Mouse (Mus musculus): Measurements from ENCODE around the gene Babam2. TPM values are rescaled to one million over a fixed set of nuclear protein-coding genes. Genes with fewer than 3 reads are reported as not detected.
"Not testable (repeated sequence)": the region's sequence is repeated elsewhere in the genome, so short reads cannot be mapped to it uniquely, and the experiment has no call there.

Babam2 gene
- total RNA-seq, 2 experiments from 2014 or later: 31.6 to 37.3 TPM

DNA sequence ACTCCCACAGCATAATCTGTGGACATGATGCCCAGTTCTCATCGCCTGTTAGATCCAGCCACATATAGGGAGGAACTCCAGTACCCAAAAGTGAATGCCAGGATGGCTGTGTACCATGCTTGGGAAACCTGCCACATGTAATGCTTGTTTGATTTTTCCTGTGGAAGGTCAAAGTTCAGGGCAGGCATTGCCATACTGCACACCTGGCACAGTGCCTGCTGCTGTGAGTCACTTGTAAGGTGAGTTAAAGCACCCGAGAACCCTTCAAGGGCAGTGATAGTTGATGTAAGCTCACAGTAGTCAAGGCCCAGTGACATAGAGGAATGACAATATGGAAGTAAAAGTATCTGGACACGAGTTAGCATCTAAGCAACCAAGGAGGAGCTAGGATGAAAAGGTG is 126.2 kb downstream of the Babam2 start:
- no peak for DNase-seq
- intact Hi-C loops (cut with DNase I): no loop called here

DNA sequence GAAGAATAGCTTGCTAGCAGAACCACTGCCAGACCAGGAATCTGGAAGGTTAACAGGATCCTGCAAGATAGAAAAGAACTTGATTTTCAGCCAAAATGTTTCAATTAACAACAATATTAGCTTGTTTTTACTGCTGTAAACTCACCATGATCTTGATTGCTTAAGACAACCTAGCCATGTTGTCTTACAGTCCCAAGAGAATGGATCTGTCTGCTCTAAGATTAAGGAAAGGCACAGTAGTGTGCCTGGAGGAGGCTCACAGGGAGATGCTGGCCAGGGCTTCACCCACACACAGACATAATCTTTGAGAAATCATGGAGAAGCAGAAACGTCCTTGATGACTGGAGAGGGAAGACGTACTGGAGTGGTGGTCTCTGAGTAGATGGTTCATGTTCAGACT is 126.6 kb downstream of the Babam2 start:
- DNase-seq: no peak
- intact Hi-C loops (cut with DNase I): no loop called here

GRCm38 (mm10) chr5:31827304-31827703 is 129.8 kb downstream of the Babam2 start:
- intact Hi-C loops (cut with DNase I): no loop called here

GRCm38 (mm10) chr5:31827896-31828295 is 130.4 kb downstream of the Babam2 start:
- intact Hi-C loops (cut with DNase I): no loop called here
- DNase-seq: no peak

More at GRCm38 (mm10) chr5:31827304-31827703, 129.8 kb downstream of the Babam2 start:
- no peak for DNase-seq

GRCm38 (mm10) chr5:31828747-31829146 is 131.3 kb downstream of the Babam2 start:
- intact Hi-C loops (cut with DNase I): no loop called here
- no peak for DNase-seq

- intact Hi-C loops (cut with DNase I): no loop called here
- no peak for DNase-seq
Observed at GRCm38 (mm10) chr5:31829588-31829987, 132.1 kb downstream of the Babam2 start.

GRCm38 (mm10) chr5:31831587-31831986 is 134.1 kb downstream of the Babam2 start:
- intact Hi-C loops (cut with DNase I): no loop called here
- no peak for DNase-seq

DNA sequence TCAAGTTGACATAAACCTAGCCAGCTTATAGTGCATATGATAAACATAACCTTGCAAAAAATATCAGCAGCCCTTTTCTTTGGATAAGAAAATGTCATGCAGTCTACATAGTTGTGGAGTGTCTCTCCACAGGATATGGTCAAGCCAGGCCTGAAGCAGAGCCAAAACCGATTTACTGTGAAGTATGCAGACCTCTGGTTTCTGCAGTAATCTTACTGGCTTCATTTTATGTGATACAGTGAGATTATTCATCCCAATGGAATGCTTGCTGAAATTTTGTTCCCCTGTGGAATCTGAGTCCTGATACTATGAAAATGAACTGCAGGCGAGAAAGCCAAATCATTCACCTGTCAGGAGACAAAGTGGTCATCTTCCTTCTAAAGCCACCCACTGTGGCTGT is 138.2 kb downstream of the Babam2 start:
- no peak for DNase-seq
- intact Hi-C loops (cut with DNase I): no loop called here

- DNase-seq: no peak
- intact Hi-C loops (cut with DNase I): no loop called here
Observed at GRCm38 (mm10) chr5:31839973-31840372, 142.5 kb downstream of the Babam2 start.

GRCm38 (mm10) chr5:31840406-31840805 is 142.9 kb downstream of the Babam2 start:
- intact Hi-C loops (cut with DNase I): no loop called here
- DNase-seq: no peak

DNA sequence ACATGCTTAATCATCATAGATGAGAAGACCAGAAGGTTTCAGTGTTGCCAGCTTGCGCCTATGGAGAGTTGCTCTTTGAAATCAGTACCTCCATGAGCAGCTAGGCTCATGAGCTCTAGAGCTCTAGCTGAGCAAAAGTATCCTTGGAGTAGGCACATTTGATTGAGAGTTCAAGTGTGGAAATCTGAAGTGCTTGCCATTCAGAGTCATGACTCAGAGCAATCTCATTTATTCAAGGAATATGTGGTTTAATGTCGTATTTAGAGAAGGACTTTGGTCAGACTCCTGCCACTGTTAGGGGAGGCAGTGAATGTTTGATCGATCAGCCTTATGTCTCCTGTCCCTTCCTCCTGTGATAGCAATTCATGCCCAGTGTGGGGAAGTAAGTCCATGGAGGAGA is 147.4 kb downstream of the Babam2 start:
- no peak for DNase-seq
- intact Hi-C loops (cut with DNase I): no loop called here

- intact Hi-C loops (cut with DNase I): no loop called here
- DNase-seq: no peak
Observed at GRCm38 (mm10) chr5:31846971-31847370, 149.5 kb downstream of the Babam2 start.

GRCm38 (mm10) chr5:31848995-31849394 is 151.5 kb downstream of the Babam2 start:
- intact Hi-C loops (cut with DNase I): no loop called here
- peak; percentile 5 to 26 for DNase-seq

DNA sequence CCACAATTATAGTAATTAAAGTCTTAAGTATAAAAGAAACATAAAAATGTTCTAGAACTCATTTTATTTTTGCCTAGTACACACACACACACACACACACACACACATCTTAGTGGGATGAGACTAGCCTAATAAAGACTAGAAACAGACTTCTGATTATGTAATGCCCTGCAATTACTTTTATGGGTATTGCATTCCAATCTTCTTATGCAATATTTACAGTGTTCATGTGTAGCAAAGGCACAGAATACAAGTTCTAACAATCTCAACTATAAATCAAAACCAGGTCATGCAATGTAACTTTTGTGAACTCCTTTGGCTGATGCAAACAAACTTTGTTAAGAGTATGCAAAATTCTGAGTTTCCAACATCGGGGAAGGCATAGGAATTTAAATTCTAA is 155.3 kb downstream of the Babam2 start:
- intact Hi-C loops (cut with DNase I): no loop called here

GRCm38 (mm10) chr5:31853831-31854230 is 156.3 kb downstream of the Babam2 start:
- DNase-seq: no peak

More for the DNA sequence above, 155.3 kb downstream of the Babam2 start:
- DNase-seq: no peak

GRCm38 (mm10) chr5:31858877-31859276 is 161.4 kb downstream of the Babam2 start:
- DNase-seq; intact Hi-C loops (cut with DNase I): not testable (repeated sequence)

More at GRCm38 (mm10) chr5:31853831-31854230, 156.3 kb downstream of the Babam2 start:
- intact Hi-C loops (cut with DNase I): no loop called here

DNA sequence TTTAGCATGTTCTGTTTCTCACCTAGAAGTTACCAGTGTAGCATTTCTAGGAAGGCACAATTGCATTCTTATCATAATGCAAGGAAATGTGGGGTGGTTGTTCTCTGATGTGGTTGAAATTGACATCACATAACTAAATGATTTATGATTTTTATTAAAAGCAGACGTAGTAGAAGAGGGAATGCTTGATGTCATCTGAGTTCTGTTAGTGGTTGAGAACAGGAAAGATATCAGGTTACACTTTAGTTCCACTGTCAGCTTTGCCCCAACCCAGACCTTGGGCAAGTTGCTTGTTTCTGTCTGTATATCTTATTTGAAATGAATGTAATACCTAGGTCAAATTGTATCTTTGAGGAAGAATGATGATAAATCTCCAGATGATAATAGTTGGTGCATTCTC is 162.9 kb downstream of the Babam2 start:
- no peak for DNase-seq
- intact Hi-C loops (cut with DNase I): no loop called here

DNA sequence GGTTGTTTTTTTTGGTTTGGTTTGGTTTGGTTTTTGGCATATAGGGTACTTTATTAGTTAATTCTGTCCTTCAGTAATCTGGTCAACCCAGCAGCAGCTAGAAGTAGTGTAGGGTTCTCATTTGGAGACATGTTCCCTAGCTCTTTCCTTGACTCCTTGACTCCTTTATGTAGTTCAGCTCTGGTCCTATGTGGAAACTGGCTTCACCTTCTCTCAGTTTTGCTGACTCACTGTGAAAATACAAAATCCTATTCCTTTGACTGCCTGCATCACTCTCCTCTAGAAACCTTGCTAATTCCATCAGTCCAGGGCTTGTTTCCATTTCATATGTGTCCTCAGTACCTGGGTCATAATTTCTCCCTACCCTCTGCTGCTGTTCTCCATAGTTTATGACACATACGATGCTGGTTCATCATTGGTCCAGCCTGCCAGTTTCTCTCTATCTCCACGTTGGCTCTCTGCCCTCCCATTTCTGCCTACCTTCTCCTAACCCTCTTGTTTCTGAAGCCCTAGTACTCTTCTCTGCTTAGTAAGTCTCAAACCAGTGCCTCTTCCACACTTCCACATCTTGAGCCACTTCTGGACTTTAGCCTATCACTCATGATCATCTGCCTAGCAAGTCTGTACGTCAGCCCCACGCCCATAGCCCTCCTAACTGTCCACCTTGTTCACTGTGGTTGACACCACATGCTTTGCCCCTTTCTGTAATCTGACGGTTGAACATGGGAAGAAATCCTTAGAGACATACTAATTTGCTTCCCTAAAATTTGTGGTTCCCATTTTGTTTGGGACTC is 163.5 kb downstream of the Babam2 start:
- intact Hi-C loops (cut with DNase I): no loop called here
- DNase-seq: no peak

- intact Hi-C loops (cut with DNase I): no loop called here
- no peak for DNase-seq
Observed at GRCm38 (mm10) chr5:31862753-31863468, 165.4 kb downstream of the Babam2 start.

GRCm38 (mm10) chr5:31864095-31864494 is 166.6 kb downstream of the Babam2 start:
- intact Hi-C loops (cut with DNase I): no loop called here
- DNase-seq: no peak

DNA sequence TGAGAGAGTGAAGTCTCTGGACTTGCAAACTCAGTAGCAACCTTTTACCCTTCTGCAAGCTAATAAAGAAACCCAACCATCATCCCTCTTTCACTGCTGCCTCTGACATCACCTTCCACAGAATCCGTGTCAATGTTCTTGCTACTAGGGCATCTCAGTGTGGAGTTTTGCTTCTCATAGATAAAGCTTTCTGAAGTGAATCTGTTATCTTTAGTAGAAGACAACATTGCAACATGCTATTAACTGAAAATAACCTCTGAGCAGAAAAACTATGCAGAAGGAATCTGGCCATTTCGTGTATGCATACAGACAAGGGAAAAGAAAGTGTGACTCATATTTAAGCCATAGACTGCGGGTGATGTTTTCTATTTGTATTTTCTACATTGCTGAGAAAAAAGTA is 168.6 kb downstream of the Babam2 start:
- intact Hi-C loops (cut with DNase I): no loop called here
- DNase-seq: no peak
